Mouse (Mus musculus) liver, postnatal 0 days (tissue): ENCODE results near the gene Epn2.

ENCODE experiments used
- CTCF ChIP-seq: sonication (generic); IDR thresholded peaks from 2 replicates; pipeline ENCODE4 v1.5.1; 2016; ENCODE audit warnings: antibody characterized with exemption, low read depth
- EP300 ChIP-seq: IDR thresholded peaks from 2 replicates; pipeline ENCODE4 v1.6.1; 2016; ENCODE audit warnings: antibody characterized with exemption, low read depth, mild to moderate bottlenecking

GRCm38 (mm10) chr11:61602705-61603104 is 23.2 kb upstream of the Epn2 start:
- no peak for TF ChIP-seq CTCF
- no peak for TF ChIP-seq EP300
